Mouse (Mus musculus): Measurements from ENCODE around the gene Tm2d1. TPM values are rescaled to one million over a fixed set of nuclear protein-coding genes. Genes with fewer than 3 reads are reported as not detected.

The Tm2d1 gene
- polyA plus RNA-seq, 1 experiment: 60.3 TPM

DNA sequence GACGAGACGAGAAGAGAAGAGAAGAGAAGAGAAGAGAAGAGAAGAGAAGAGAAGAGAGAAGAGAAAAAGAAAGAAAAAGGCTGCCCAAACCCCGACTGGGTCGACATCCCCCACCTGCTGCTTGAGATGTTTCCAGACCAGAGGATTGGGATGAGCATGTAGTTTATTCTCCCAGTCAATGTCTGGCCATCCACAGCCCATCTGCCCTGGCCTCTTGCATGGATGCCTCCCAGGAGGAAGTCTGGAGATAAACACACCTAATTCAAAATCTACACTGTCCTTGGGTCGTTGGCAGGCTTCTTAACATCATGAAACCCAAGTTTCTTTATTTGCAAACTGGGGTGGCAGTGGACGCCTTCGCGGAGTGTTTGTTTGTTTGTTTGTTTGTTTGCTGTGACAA is 47.4 kb downstream of the Tm2d1 start:
- TF ChIP-seq CTCF (IDR thresholded peaks at IDR 0.05; ENCODE audit: borderline replicate concordance, insufficient read depth, low read length) (no peak), POLR2A (IDR thresholded peaks at IDR 0.05; ENCODE audit: low read depth, low read length) (no peak)
- H3K4me1 ChIP-seq (ENCODE audit: control insufficient read depth, insufficient read depth, low read length): no peaks in the 10 kb centered on the region
- H3K4me3 ChIP-seq (ENCODE audit: insufficient read depth, low read length): no peak overlapping the region
- H3K27ac ChIP-seq (ENCODE audit: insufficient read depth, low read length): no peak overlapping the region

- TF ChIP-seq CTCF (IDR thresholded peaks at IDR 0.05; ENCODE audit: borderline replicate concordance, insufficient read depth, low read length): peak; percentile 97
- peak; percentile 45; the same call in 1 of the 2 replicates for TF ChIP-seq POLR2A (IDR thresholded peaks at IDR 0.05; ENCODE audit: low read depth, low read length)
- Histone ChIP-seq H3K4me1 (ENCODE audit: control insufficient read depth, insufficient read depth, low read length) (peaks cover 8% of the 10 kb centered on the region), H3K4me3 (ENCODE audit: insufficient read depth, low read length) (no peak overlapping the region), H3K27ac (ENCODE audit: insufficient read depth, low read length) (peak overlapping the region; percentile 64)
Observed at GRCm38 (mm10) chr4:98322223-98322622, 60.9 kb downstream of the Tm2d1 start.

DNA sequence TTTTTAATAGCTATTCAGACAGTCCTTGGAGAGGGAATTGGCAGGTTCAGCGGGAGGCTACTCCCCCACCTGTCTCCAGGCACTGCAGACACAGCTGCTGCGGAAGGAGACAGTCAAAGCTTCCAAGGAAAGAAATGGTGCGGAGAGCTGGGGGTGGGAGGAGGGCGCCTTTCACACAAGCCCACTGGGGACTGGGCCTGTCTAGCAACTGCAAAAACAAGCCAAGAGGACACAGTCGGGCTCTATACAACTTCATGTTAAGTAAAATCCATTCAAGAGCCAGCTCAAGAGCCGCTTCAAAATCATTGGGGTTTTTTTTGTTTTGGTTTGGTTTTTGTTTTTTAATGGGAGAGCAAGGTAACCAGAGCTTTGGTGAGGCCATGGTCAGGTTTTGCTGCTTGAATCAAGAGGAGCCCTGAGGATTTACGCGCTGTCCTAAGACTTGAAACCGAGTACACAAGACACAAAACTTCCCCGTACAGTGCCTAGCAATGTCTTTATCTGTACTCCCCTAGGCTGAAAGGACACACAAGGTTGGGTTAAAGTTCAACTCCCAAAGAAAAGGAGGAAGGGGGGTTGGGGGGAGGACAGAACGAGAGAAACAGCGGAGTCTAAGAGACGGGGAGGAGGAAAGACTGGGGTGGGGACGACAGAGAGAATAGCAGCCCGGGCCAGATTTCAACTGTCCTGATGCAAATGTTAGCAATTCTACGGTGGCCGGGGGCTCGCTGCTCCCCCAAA is 61.6 kb downstream of the Tm2d1 start:
- peak overlapping the region; percentile 64 for H3K27ac ChIP-seq (ENCODE audit: insufficient read depth, low read length)
- H3K4me3 ChIP-seq (ENCODE audit: insufficient read depth, low read length): no peak overlapping the region
- no peak for TF ChIP-seq POLR2A (IDR thresholded peaks at IDR 0.05; ENCODE audit: low read depth, low read length)
- no peak for TF ChIP-seq CTCF (IDR thresholded peaks at IDR 0.05; ENCODE audit: borderline replicate concordance, insufficient read depth, low read length)
- peaks cover 11% of the 10 kb centered on the region for H3K4me1 ChIP-seq (ENCODE audit: control insufficient read depth, insufficient read depth, low read length)

DNA sequence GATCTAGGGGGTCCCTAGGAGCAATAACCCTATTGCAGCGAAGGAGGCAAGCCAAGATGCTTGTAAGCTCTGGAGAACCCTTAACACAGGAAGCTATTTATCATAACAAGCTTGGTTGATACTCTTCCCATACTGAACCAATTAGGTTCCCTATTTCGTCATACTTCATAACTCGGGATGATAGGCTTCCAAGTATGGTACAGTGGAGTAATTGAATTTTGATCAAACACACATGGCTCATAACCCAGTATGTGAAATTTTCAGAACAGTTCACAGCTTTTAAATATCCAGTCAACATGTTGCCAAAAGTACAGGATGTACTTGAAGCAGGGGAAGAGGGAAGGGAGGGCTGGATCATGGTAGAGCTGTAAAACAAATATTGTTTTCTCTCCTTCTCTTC is 64.3 kb downstream of the Tm2d1 start:
- TF ChIP-seq CTCF (IDR thresholded peaks at IDR 0.05; ENCODE audit: borderline replicate concordance, insufficient read depth, low read length): no peak
- H3K4me3 ChIP-seq (ENCODE audit: insufficient read depth, low read length): no peak overlapping the region
- peaks cover 11% of the 10 kb centered on the region for H3K4me1 ChIP-seq (ENCODE audit: control insufficient read depth, insufficient read depth, low read length)
- peak overlapping the region; percentile 87 for H3K27ac ChIP-seq (ENCODE audit: insufficient read depth, low read length)

GRCm38 (mm10) chr4:98317149-98317548 is 66.0 kb downstream of the Tm2d1 start:
- H3K27ac ChIP-seq (ENCODE audit: insufficient read depth, low read length): no peak overlapping the region
- peaks cover 11% of the 10 kb centered on the region for H3K4me1 ChIP-seq (ENCODE audit: control insufficient read depth, insufficient read depth, low read length)
- no peak overlapping the region for H3K4me3 ChIP-seq (ENCODE audit: insufficient read depth, low read length)
- no peak for TF ChIP-seq CTCF (IDR thresholded peaks at IDR 0.05; ENCODE audit: borderline replicate concordance, insufficient read depth, low read length)
- TF ChIP-seq POLR2A (IDR thresholded peaks at IDR 0.05; ENCODE audit: low read depth, low read length): no peak

Other genes starting within 250 kb of the Tm2d1 start
- gene Patj, start 12.5 kb upstream of the Tm2d1 start, polyA plus RNA-seq (2011; ENCODE audit: insufficient read length, low read depth, missing spikeins): 6.4 and 8.3 TPM in 2 replicates